Mouse (Mus musculus) olfactory bulb, adult 2 months (tissue): ENCODE data around the gene Tecpr1.

Experiments
- CTCF ChIP-seq: fragments of 200-500 bp; IDR thresholded peaks from 2 replicates; pipeline ENCODE4 v1.5.1; 2012; ENCODE audit warnings: low read depth, mild to moderate bottlenecking, low read length, moderate library complexity; ENCODE audit not compliant: insufficient read depth
- POLR2A ChIP-seq: fragments of 200-500 bp; IDR thresholded peaks from 2 replicates; pipeline ENCODE4 v1.6.1; 2012; ENCODE audit warnings: mild to moderate bottlenecking, low read depth, low read length, moderate library complexity; ENCODE audit not compliant: insufficient read depth

- TF ChIP-seq CTCF: no peak
- no peak for TF ChIP-seq POLR2A
Observed at GRCm38 (mm10) chr5:144258687-144259086, 35.3 kb upstream of the Tecpr1 start.
